Mouse (Mus musculus) right cerebral cortex, postnatal 4 days (tissue): ENCODE measurements around the gene Tada2a.

Source experiments
- DNase-seq: peaks from one replicate; pipeline ENCODE4 v3.0.0-alpha.2; 2022

Gene Tada2a

GRCm38 (mm10) chr11:84113623-84114022 lies 15.8 kb downstream of the Tada2a start:
- no peak for DNase-seq

- no peak for DNase-seq
Observed at GRCm38 (mm10) chr11:84107137-84107536, 22.3 kb downstream of the Tada2a start.

GRCm38 (mm10) chr11:84104036-84104435 lies 25.4 kb downstream of the Tada2a start:
- DNase-seq: no peak

- no peak for DNase-seq
Observed at GRCm38 (mm10) chr11:84101182-84101581, 28.2 kb downstream of the Tada2a start.

GRCm38 (mm10) chr11:84097251-84097998 lies 32.0 kb downstream of the Tada2a start:
- no peak for DNase-seq

GRCm38 (mm10) chr11:84095084-84095483 lies 34.3 kb downstream of the Tada2a start:
- DNase-seq: no peak

- DNase-seq: no peak
Observed at GRCm38 (mm10) chr11:84090572-84090971, 38.8 kb downstream of the Tada2a start.

- DNase-seq: no peak
Observed at GRCm38 (mm10) chr11:84081901-84082300, 47.5 kb downstream of the Tada2a start.

GRCm38 (mm10) chr11:84080327-84080726 lies 49.1 kb downstream of the Tada2a start:
- no peak for DNase-seq

GRCm38 (mm10) chr11:84079887-84080286 lies 49.5 kb downstream of the Tada2a start:
- no peak for DNase-seq

- DNase-seq: no peak
Observed at GRCm38 (mm10) chr11:84079361-84079760, 50.0 kb downstream of the Tada2a start.

- DNase-seq: no peak
Observed at GRCm38 (mm10) chr11:84078601-84079000, 50.8 kb downstream of the Tada2a start.

GRCm38 (mm10) chr11:84077008-84077407 lies 52.4 kb downstream of the Tada2a start:
- no peak for DNase-seq

- no peak for DNase-seq
Observed at GRCm38 (mm10) chr11:84073816-84074764, 55.3 kb downstream of the Tada2a start.

GRCm38 (mm10) chr11:84072904-84073651 lies 56.3 kb downstream of the Tada2a start:
- DNase-seq: no peak

GRCm38 (mm10) chr11:84069034-84069370 lies 60.4 kb downstream of the Tada2a start, which contains the start of gene Dusp14:
Gene Dusp14, minus strand, starts transcription at chr11:84069261.
- no peak for DNase-seq

- peak; percentile 54 for DNase-seq
Observed at GRCm38 (mm10) chr11:84068191-84069033, 61.0 kb downstream of the Tada2a start.

GRCm38 (mm10) chr11:84067720-84068190 lies 61.6 kb downstream of the Tada2a start:
- no peak for DNase-seq

- no peak for DNase-seq
Observed at GRCm38 (mm10) chr11:84066927-84067645, 62.3 kb downstream of the Tada2a start.

GRCm38 (mm10) chr11:84066071-84066481 lies 63.3 kb downstream of the Tada2a start:
- DNase-seq: no peak

- no peak for DNase-seq
Observed at GRCm38 (mm10) chr11:84063631-84064209, 65.7 kb downstream of the Tada2a start.
